Mouse (Mus musculus): Measurements from ENCODE around the gene Nle1. TPM values are rescaled to one million over a fixed set of nuclear protein-coding genes. Genes with fewer than 3 reads are reported as not detected.

Nle1 gene
- 44.1 TPM for polyA plus RNA-seq (2017; shearing (Covaris generic))

GRCm38 (mm10) chr11:82907651-82908607 is at the start of gene Nle1:
TSS of gene Nle1 (minus strand) at chr11:82908411.

GRCm38 (mm10) chr11:82950736-82951481 is 42.7 kb upstream of the Nle1 start, which contains the start of gene Slfn5:
TSS of gene Slfn5 (plus strand) at chr11:82951349.

GRCm38 (mm10) chr11:82910250-82910649 is 2.0 kb upstream of the Nle1 start, which contains the start of gene Unc45b:
TSS of gene Unc45b (plus strand) at chr11:82910550.

GRCm38 (mm10) chr11:82891936-82892335 is 16.3 kb downstream of the Nle1 start, which contains the start of gene Fndc8:
TSS of gene Fndc8 (plus strand) at chr11:82892124.

GRCm38 (mm10) chr11:82890342-82890762 is 17.9 kb downstream of the Nle1 start, which contains the start of gene Rad51d:
TSS of gene Rad51d (minus strand) at chr11:82890614.

DNA sequence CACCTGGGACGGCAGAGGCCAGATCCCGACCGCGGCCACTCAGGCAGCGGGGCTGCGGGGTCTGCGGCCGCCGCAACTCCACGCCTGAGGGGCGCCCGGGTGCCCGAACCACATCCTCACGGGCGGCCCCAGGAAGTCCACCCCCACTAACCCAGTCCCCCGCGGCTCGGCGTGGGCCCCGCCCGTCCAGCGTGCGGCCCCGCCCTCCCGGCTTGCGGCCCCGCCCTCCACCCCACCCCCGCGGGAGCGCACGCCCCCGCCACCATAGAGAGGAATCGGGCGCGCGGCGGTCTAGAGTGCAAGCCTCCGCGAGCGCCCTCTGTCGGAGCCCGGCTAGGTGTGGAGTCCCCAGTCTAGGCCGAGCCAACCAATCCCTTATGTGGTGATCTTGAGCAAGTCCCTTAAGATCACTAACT is 37.2 kb downstream of the Nle1 start, which contains the start of gene Rffl:
Gene Rffl, minus strand, starts transcription at position 180 of the 416 bp plus-strand sequence.

Other genes starting within 250 kb of the Nle1 start
- 0.19 TPM for gene Cct6b, start 144.1 kb downstream of the Nle1 start, polyA plus RNA-seq (2017; shearing (Covaris generic))
- gene Zfp830, start 144.1 kb downstream of the Nle1 start, polyA plus RNA-seq (2017; shearing (Covaris generic)): 33.1 TPM
- 32.3 TPM for gene Lig3, start 127.3 kb downstream of the Nle1 start, polyA plus RNA-seq (2017; shearing (Covaris generic))
- 20.4 TPM for gene Rffl, start 37.2 kb downstream of the Nle1 start, polyA plus RNA-seq (2017; shearing (Covaris generic))
- 30.1 TPM for gene Rad51d, start 17.8 kb downstream of the Nle1 start, polyA plus RNA-seq (2017; shearing (Covaris generic))
- not detected for gene Fndc8, start 16.3 kb downstream of the Nle1 start, polyA plus RNA-seq (2017; shearing (Covaris generic))
- gene Unc45b, start 2.1 kb upstream of the Nle1 start, polyA plus RNA-seq (2017; shearing (Covaris generic)): 0.05 TPM
- gene Slfn5, start 42.9 kb upstream of the Nle1 start, polyA plus RNA-seq (2017; shearing (Covaris generic)): 46.8 TPM
- gene Slfn9, start 83.4 kb upstream of the Nle1 start, polyA plus RNA-seq (2017; shearing (Covaris generic)): 14.0 TPM
- gene Slfn8, start 112.4 kb upstream of the Nle1 start, polyA plus RNA-seq (2017; shearing (Covaris generic)): 112 TPM
- gene Slfn2, start 156.7 kb upstream of the Nle1 start, polyA plus RNA-seq (2017; shearing (Covaris generic)): 631 TPM
- gene Slfn1, start 208.4 kb upstream of the Nle1 start, polyA plus RNA-seq (2017; shearing (Covaris generic)): 258 TPM